18 mouse cellular contexts compared by ENCODE assay signal in the genomic region with DNA sequence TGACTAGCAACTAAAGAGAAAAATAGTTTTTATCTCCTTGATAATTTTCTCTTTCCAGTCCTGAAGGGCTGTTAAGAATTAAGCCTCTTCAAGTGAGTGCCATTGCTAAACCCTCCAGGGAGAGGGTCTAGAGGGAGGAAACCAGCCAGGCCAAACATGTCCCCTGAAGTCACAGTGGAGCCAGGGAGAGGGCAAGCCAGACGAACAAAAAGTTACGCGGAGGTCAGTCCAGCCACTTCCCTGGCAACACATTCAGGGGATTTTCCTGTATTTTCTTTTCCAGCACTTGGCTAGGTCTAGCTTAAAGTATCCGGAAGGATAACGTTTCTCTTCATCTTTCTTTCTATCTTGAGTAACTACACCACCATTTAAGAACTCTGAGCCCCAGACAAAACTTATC. TPM values are rescaled to one million over a fixed set of nuclear protein-coding genes. Genes with fewer than 3 reads are reported as not detected.
DNase-seq lines count a peak whose midpoint lies in the region; ATAC-seq lines count a peak whose summit lies in the region.
"Had no signal": no experiment of that assay in that cellular context is flagged by ENCODE, and none has a peak within 500 bp of the region (broad histone marks: within the 10 kb centered on the region; RNA-seq: fewer than 3 reads in every experiment).

No protein-coding gene starts in this region.

- ATAC-seq in heart, embryonic 16.5 days (replicated peaks; ENCODE audit: extremely low read depth, insufficient read depth, low FRiP score) = no peak
- ATAC-seq in hindbrain, embryonic 16.5 days = no peak

- no peaks in the 10 kb centered on the region for H3K27me3 ChIP-seq in heart, embryonic 16.5 days (ENCODE audit: control insufficient read depth, insufficient read depth, low read length)
- no peaks in the 10 kb centered on the region for H3K27me3 ChIP-seq in hindbrain, embryonic 16.5 days (replicated peaks; ENCODE audit: control insufficient read depth, insufficient read depth, low read length)
- H3K27me3 ChIP-seq: embryonic facial prominence, embryonic 15.5 days; hindbrain, embryonic 13.5 days; limb, embryonic 13.5 days; lung, embryonic 15.5 days; midbrain, embryonic 12.5 days had no signal

- H3K36me3 ChIP-seq in heart, embryonic 16.5 days (ENCODE audit: control insufficient read depth, insufficient read depth) = no peaks in the 10 kb centered on the region
- no peaks in the 10 kb centered on the region for H3K36me3 ChIP-seq in hindbrain, embryonic 16.5 days (ENCODE audit: control insufficient read depth, insufficient read depth, low read length)
- H3K36me3 ChIP-seq: embryonic facial prominence, embryonic 15.5 days; forebrain, embryonic 12.5 days; hindbrain, embryonic 13.5 days; limb, embryonic 13.5 days; lung, embryonic 15.5 days; midbrain, embryonic 12.5 days had no signal

- H3K4me1 ChIP-seq in heart, embryonic 16.5 days (ENCODE audit: control insufficient read depth, insufficient read depth, low read length) = 0 out of 2 replicates have a peak, but pooled peaks cover 2% of the 10 kb centered on the region
- H3K4me1 ChIP-seq in hindbrain, embryonic 16.5 days (ENCODE audit: control insufficient read depth, insufficient read depth, low read depth, low read length) = no peaks in the 10 kb centered on the region
- H3K4me1 ChIP-seq: forebrain, embryonic 12.5 days; hindbrain, embryonic 13.5 days; midbrain, embryonic 12.5 days had no signal

- no peak overlapping the region for H3K9ac ChIP-seq in heart, embryonic 16.5 days (ENCODE audit: low read length)
- H3K9ac ChIP-seq in hindbrain, embryonic 16.5 days (ENCODE audit: low read depth, low read length) = no peak overlapping the region
- H3K9ac ChIP-seq: embryonic facial prominence, embryonic 15.5 days; forebrain, embryonic 12.5 days; hindbrain, embryonic 13.5 days; limb, embryonic 13.5 days; lung, embryonic 15.5 days; midbrain, embryonic 12.5 days had no signal

- H3K4me3 ChIP-seq in heart, embryonic 16.5 days (ENCODE audit: low read length) = no peak overlapping the region
- no peak overlapping the region for H3K4me3 ChIP-seq in hindbrain, embryonic 16.5 days (ENCODE audit: low read length)
- H3K4me3 ChIP-seq: embryonic facial prominence, embryonic 15.5 days; forebrain, embryonic 12.5 days; hindbrain, embryonic 13.5 days; limb, embryonic 13.5 days; lung, embryonic 15.5 days; midbrain, embryonic 12.5 days had no signal

- DNase-seq in embryo, embryonic 10 days (ENCODE audit: low spot score) = peak; percentile 29
- no peak for DNase-seq in embryo, embryonic 9.5 days (ENCODE audit: extremely low spot score)
- peak; percentile 6 to 10 for DNase-seq in spleen, adult 18-20 months
- no peak for DNase-seq in spleen, adult 12 weeks (ENCODE audit: low spot score)
- no peak for DNase-seq in cerebellum, postnatal 36 days
- DNase-seq in frontal cortex, postnatal 25 days (ENCODE audit: low spot score in 2 of 2) = no peak
- DNase-seq: cerebellum, adult 9-10 months; kidney, adult 8-10 months; right cerebral cortex, postnatal 4 days; thymus, postnatal 25 days had no signal

- H3K9me3 ChIP-seq in heart, embryonic 16.5 days (replicated peaks; ENCODE audit: control insufficient read depth, low read length) = no peaks in the 10 kb centered on the region
- H3K9me3 ChIP-seq in hindbrain, embryonic 16.5 days (ENCODE audit: control insufficient read depth, low read length) = no peaks in the 10 kb centered on the region
- H3K9me3 ChIP-seq: embryonic facial prominence, embryonic 15.5 days; forebrain, embryonic 12.5 days; hindbrain, embryonic 13.5 days; limb, embryonic 13.5 days; lung, embryonic 15.5 days; midbrain, embryonic 12.5 days had no signal

- WGBS in heart, embryonic 16.5 days = 24% methylated on average over 5 of the region's 5 CpGs
- WGBS in hindbrain, embryonic 16.5 days = 69% methylated on average over 5 of the region's 5 CpGs

- no peak overlapping the region for H3K4me2 ChIP-seq in heart, embryonic 16.5 days (ENCODE audit: low read depth, low read length)
- no peak overlapping the region for H3K4me2 ChIP-seq in hindbrain, embryonic 16.5 days (ENCODE audit: low read length)
- H3K4me2 ChIP-seq: embryonic facial prominence, embryonic 15.5 days; forebrain, embryonic 12.5 days; hindbrain, embryonic 13.5 days; limb, embryonic 13.5 days; lung, embryonic 15.5 days; midbrain, embryonic 12.5 days had no signal

- peak overlapping the region; percentile 5 for H3K27ac ChIP-seq in heart, embryonic 16.5 days (ENCODE audit: low read length)
- no peak overlapping the region for H3K27ac ChIP-seq in hindbrain, embryonic 16.5 days (ENCODE audit: low read depth, low read length)
- H3K27ac ChIP-seq: embryonic facial prominence, embryonic 15.5 days; forebrain, embryonic 12.5 days; hindbrain, embryonic 13.5 days; limb, embryonic 13.5 days; lung, embryonic 15.5 days; midbrain, embryonic 12.5 days had no signal

RNA-seq across cellular contexts. Expression of a gene that starts 8.4 kb away (rescaled TPM):
- 11.4 and 11.5 TPM in 2 replicates for polyA plus RNA-seq in heart, embryonic 16.5 days (2015; fragmentation: Nextera tagmentation; extraction: Ambion mirVana)
- polyA plus RNA-seq in hindbrain, embryonic 16.5 days (2015; fragmentation: Nextera tagmentation; extraction: Ambion mirVana) = 0.99 and 1.5 TPM in 2 replicates

RNA-seq across cellular contexts. Expression of a gene that starts 22.9 kb away (rescaled TPM):
- polyA plus RNA-seq in heart, embryonic 16.5 days (2015; fragmentation: Nextera tagmentation; extraction: Ambion mirVana) = 61.6 and 66.3 TPM in 2 replicates
- 16.3 and 18.7 TPM in 2 replicates for polyA plus RNA-seq in hindbrain, embryonic 16.5 days (2015; fragmentation: Nextera tagmentation; extraction: Ambion mirVana)

Comparison
In these comparisons a context has a peak if more than half of its experiments do, and no peak if none do; other contexts are left out.
1. DNase-seq: peak in embryo, embryonic 10 days (single experiment) and spleen, adult 18-20 months (2 of 2); none in embryo, embryonic 9.5 days (single experiment), spleen, adult 12 weeks (single experiment), cerebellum, postnatal 36 days (0 of 2) and frontal cortex, postnatal 25 days (0 of 2).